Mouse (Mus musculus): ENCODE results near the gene Flnb.

The Flnb gene

DNA sequence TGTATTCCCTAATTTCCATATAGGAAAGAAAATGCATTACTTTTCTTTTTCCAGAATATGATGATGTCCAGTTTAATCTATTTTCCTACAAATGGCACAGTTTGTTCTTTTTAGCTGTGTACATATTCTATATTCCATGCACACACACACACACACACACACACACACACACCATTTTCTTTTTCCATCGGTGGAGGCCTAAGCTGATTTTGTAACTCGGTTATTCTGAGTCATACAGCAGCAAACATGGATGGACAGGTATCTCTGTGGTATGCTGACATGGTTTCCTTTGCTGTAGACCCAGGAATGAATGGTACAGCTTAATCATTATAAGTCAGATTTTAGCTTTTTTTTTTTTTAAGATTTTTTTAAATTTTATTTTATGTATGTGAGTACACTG is 44.5 kb downstream of the Flnb start:
- DNase-seq (ENCODE audit: low read depth, low spot score), result no peak

DNA sequence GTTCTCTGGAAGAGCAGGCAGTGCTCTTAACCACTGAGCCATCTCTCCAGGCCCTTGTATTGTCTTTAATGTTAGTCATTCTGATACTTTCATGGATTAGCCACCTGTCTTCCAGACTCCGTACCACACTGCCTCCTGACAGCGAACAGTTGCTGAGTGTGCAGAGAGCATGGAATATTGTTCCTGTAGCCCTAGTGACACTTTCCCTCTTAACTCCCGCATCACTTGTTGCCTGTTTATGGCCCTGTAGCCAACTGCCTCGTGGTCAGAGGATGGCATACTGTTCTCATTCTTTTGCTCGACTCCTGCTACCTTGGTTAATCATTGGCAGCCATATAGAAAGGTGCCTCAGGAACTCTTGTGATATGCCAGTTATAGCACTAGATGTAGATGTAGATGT is 45.4 kb downstream of the Flnb start:
- DNase-seq (ENCODE audit: low read depth, low spot score), result no peak

DNA sequence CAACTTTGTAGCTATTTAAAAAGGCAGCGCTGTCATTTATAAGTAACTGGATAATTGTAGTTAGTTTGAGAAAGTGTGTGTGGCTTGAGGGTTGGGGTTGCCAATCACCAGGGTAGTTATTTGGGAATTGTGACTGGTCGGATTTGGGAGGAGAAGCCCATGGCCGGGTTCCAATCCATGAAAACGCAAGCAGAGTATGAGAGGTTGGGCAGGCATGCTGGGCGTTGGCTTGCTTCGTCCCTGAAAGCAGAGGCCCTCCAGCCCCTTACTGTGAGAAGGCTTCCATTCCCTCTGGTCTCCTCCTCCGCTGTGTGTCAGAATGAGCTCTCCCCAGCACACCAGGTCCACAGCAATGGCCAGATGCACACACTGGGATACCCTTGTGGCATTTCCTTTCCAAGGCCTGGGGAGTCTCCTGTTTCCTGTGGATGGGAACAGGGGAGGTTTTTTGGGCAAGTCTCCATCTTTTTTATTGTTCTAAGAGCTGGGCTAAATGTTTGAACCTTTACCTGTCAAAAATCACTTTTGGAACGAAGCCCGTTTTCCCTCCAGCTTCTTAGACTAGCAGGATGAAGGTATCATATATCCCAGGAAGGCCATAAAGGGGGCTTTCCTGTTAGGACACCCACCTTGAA is 46.2 kb downstream of the Flnb start:
- no peak for DNase-seq (ENCODE audit: low read depth, low spot score)

DNA sequence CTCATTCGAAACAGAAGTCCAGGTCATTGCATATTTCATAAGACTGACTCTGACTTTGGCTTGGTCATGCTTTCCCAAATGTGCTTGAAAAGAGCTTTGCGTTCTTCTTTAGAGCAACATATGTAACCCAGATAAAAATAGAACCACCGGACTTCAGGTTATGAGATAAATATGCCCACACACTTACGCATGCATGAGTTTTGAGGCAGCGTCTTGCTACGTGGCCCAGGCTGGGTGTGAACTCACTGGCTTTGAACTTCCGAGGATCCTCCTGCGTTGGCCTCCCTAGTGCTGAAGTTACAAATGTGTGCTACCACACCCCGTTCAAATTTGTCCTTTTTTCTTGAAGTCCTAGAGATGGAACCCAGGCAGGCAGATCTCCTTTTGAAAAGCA is 46.7 kb downstream of the Flnb start:
- DNase-seq (ENCODE audit: low read depth, low spot score), result no peak

DNA sequence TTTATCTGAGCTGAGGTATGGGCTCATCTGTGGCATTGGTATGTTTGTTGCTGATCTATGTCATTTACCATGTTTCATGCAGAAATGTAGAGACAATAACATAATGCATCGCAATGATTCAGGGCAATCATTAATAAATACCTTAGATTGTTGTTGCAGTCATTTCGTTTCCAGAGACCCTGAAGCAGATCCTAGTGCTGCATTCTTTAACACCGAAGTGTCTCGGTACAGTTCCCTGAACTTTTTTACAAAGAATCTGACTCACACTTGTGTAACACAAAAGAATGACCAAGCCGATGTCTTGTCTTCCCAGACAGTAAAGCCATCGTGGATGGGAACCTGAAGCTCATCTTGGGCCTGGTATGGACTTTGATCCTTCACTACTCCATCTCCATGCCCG is 49.5 kb downstream of the Flnb start:
- no peak for DNase-seq (ENCODE audit: low read depth, low spot score)

DNA sequence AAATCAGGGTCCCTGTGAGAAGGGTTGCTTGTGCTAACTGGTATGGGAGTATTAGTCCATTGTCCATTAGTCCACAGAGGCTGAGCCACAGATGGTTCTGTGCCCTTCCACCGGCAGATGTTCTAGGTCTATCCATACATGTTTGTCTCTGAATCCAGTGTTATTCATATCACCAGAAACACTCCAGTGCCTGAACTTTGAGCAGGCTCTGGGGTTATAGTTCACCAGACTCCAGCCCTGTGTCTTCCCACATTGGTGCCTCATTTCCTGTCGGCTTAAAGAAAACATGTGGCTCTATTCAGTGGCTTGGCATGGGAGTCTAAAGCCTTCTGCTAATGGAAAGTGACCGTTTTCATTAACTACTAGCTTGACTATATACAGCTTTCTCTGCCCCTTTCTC is 50.1 kb downstream of the Flnb start:
- DNase-seq (ENCODE audit: low read depth, low spot score), result no peak

DNA sequence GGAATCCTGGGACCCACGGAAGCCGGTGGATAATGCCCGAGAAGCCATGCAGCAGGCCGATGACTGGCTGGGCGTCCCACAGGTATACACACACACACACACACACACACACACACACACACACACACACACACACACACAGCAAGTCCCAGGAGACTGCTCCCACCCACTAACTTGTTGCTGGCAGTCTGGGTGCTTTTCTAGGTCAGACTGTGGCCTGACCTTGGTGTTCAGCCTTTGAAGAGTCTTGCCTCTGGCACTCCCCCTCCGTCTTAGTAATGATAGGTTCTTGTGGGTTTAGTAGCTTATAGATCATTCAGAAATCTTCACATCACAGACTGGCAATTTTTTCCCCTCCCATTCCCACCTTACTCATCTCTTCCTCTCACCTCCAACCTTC is 52.0 kb downstream of the Flnb start:
- DNase-seq (ENCODE audit: low read depth, low spot score), result no peak

DNA sequence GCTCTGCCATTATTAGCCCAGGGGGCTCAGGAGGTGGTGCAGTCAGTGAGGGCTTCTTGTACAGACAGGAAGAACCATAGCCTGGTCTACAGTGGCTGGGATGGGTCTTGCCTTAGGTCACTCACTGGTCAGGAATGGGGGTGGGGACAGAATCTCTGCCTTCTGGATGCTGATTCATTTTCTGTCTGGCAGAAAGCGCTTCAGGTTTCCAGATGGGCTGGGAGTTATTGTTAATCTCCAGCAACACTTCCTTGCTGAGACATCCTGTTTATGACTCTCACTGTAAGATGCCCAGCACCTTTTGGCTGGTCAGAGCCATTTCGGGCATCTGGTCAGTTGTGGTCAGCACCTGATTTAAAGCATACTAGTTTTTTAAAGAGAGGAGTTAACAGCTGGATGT is 55.8 kb downstream of the Flnb start:
- no peak for DNase-seq (ENCODE audit: low read depth, low spot score)

DNA sequence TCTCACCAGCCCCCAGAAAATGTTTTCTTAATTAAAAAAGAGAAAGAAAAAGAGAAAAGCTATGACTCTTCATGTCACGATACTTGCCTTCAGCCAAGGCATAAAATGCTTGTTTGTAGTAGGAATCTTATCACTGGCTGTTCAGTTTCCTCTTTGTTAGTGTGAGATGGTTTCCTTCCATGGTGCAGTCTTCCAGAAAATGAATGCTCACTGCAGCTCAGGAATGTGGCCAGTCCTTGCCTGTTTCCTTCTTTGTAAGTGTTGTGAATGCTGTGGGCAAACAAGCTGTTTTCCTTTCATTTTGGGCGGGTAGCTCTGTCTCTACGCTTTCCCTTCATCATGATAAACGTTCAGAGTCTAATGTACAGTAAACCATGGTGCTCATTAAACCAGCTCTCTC is 56.7 kb downstream of the Flnb start:
- no peak for DNase-seq (ENCODE audit: low read depth, low spot score)

DNA sequence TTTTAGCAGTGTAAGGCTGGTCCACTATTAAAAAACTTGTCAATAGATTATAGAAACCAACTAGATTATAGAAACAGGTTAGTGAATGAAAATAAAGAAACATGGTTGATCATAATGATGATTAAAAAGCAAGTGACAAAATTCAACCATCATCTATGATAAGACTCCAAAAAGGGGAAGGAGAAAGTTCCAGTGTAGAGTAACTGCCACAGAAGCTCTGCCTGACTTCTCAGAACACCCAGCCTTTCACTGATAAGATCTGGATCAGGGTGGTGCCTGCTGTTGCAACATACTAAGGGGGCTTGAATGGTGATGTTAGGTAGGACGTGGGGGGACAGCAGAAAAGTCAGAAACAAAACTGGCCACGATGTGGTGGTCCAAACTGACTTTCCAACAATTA is 60.2 kb downstream of the Flnb start:
- no peak for DNase-seq (ENCODE audit: low read depth, low spot score)

DNA sequence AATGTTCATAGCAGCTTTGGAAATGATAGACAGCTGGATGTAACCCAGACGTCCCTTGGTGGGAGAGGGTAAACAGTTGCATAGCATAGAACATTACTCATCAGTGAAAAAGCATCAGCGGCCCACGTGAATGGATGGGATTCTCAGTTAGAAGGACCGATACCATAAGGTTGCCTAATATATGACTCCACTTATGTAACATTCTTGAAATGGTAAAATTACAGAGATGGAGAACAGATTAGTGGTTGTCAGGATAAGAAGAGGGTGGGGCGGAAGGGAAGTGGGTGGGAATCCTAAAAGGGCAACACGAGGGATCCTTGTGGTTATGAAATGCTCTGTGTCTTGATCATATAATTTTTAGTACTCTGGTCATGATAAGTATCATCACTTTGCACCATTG is 62.6 kb downstream of the Flnb start:
- no peak for DNase-seq (ENCODE audit: low read depth, low spot score)

DNA sequence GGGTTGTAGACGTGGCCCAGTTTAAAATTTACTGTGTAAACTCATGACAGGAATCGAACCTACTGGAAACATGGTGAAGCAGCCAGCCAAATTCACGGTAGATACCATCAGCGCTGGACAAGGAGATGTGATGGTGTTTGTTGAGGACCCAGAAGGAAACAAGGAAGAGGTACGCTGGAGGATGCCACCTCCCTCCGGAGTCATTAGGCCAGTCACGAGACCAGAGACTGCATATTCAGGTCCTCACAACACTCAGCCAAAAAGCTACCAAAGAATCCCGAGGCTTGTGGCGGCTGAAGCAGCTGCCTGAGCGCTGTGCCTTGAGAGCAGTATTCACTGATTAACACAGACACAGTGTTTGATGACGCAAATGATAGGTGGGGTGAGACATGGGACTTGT is 63.8 kb downstream of the Flnb start:
- no peak for DNase-seq (ENCODE audit: low read depth, low spot score)

DNA sequence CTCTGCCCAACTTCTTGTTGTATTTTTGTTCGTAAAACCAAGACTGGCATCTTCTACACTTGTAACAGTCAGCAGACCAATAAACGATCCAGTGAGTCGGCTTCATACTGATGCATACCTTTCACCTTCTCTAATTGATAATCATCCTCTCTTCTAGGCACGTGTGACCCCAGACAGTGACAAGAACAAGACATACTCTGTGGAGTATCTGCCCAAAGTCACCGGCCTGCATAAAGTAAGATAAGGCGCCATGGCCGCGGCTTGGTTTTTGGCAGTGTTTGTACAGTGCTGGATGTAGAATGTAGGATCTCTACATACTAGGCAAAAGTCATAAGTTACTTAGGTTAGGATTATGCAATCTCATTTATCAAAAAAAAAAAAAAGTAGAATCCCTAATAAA is 64.3 kb downstream of the Flnb start:
- DNase-seq (ENCODE audit: low read depth, low spot score), result no peak

DNA sequence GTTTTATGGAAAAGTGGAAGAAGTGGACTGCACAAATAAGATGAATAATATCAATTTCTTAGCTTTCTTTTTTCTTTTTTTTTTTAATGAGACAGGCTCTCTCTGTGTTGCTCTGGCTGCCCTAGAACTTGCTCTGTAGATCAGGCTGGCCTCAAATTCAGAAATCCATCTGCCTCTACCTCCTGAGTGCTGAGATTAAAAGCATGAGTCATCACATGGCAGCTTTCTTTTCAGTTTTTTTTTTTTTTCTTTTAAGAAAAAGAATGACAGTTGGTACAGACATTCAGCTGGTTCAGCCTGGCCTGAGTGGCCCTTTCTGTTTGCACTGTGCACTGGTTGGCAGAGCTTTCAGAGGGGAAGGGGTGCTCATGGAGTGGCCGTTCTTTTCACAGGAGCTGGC is 66.4 kb downstream of the Flnb start:
- DNase-seq (ENCODE audit: low read depth, low spot score), result no peak

DNA sequence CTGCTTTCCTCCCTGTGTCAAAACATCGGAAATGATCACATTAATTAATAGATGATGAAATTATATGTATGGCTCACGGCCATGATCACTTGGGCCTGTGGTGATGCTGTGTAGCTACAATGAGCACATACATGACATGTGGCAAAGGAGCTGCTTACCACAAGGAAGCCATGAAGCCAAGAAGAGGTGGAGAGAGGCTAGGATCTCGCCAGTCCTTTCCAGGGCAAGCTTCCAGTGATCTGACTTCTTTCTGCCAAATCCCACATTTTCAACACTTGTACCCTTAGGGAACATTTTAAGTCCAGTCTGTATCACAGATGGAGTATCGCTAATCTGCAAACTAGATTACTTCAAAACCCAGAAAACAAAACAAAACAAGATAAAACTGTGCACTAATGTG is 67.1 kb downstream of the Flnb start:
- no peak for DNase-seq (ENCODE audit: low read depth, low spot score)

DNA sequence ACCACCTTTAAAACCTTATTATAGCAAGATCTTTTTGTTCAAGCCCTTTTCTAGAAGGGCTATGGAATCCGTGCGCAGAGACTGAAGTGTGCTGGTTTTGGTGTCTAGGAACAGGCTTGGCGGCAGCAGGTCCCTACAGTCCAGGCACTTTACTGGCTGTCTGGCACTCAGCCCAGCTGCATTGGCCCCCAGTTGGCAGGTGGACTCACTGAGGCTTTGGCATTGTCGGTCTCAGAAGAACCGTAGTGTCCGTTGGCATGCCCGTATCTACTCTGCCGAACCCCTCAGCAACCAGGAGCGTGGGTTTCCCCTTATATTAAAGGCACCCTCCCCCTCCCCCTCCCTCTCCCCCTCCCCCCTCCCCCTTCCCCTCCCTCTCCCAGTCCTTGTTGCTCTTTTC is 67.8 kb downstream of the Flnb start:
- no peak for DNase-seq (ENCODE audit: low read depth, low spot score)

DNA sequence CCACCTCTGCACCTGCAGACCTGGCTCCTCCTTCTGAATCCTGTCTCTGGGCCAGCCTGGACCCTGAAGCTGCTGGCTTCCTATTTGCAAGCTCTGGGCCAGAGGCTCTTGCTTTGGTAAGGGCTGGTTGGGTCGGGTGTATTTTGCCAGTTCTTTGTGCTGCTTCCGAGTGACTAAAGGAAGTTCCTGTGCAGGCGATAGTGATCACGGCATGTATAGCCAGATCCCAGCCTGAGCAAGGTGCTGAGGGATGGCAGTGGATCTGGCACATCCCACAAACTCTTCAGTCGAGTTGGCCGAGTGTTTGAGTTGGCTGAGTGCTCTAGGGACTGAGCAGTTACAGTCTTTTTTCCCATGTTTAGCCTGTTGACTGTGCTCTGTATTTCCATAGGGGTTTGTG is 68.3 kb downstream of the Flnb start:
- DNase-seq (ENCODE audit: low read depth, low spot score), result no peak

DNA sequence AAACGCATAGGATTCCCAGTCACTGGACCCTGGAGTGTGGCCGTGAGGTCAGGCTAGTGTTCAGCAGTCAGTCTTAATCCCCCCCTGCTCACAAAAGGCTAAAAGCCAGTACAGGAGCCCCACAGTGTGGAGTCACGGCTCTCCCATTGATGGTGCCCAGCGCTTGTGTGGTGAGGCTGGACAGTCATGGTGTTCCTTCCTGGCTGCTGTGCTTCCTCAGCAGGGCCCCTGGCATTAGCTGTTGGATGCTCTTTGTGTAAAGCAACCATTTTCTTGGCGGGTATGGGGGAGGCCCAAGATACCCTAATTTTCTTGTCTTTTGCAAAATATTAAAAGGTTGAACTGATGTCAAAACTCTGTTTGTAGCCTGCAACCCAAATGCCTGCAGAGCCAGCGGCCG is 69.4 kb downstream of the Flnb start:
- no peak for DNase-seq (ENCODE audit: low read depth, low spot score)

DNA sequence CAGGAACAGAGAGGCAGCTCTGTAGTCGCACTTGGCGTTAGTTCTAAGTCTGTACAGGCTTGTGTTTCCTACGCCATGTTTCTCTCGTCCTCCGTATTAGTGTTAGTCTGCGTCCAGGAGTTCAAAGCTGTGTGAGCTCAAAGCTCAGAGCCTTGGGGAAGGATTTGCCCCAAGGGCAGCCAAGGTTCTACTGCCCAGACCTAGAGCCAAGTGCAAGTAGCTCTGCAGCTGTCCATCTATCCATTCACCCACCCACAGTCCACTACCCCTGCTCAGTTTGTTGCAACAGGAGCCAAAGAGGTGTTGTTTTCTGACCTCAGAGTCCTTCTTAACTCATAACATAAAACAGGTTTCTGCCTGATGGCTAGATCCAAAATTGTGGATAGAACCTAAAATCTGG is 70.5 kb downstream of the Flnb start:
- no peak for DNase-seq (ENCODE audit: low read depth, low spot score)

DNA sequence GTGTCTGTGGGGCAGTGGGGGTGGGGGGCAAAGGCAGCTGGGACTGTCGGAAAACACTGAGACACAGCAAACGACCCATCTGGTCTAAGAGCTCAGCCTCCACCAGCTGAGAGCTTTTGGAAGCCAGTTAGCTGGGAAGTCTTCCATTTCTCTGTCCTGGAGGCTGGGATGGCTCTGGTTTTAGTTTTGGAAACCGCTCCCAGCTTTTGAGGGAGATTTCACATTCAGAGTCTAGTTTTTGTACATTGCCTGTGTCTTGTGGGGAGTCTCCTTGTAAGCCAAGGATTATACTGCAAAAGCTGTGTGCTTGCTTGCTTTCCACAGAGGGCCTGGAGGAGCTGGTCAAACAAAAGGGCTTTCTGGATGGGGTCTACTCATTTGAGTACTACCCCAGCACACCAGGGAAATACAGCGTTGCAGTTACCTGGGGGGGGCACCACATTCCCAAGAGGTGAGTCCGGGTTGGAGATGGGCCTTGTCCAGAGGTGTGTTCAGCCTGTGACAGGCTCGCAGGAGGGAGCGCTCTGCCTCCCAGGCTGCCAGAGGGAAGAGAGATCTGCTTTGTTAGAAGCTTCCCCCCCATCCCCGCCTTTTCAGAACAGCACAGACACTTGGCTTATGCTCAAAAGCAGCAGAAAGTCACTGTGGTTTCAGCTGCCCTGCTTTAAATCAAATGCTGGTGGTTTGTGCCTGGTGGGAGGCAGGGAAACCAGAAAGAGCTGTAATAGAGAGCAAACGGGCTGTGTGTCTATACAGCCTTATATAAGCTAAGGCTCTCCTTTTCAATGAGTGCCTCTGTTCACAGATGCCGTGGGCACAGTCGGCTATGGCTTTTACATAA is 71.3 kb downstream of the Flnb start:
- no peak for DNase-seq (ENCODE audit: low read depth, low spot score)

DNA sequence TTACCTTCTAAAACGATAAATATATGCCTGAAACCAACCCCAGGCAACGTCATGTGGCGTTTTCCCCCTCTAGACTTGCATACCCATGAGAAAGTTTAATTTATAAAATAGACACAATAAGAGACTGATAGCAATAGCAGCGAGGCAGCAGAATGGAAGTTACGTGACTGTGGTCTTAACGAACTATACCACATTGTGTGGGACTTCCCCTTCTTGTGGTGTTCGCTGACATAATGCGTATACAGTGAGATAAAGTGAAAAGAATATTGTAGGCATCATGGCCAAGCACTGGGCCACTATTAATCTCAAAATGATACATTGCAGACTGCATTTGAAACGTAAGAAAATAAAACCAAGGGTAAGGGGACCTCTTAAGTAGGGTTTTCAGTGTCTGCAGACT is 72.1 kb downstream of the Flnb start:
- DNase-seq (ENCODE audit: low read depth, low spot score), result no peak

DNA sequence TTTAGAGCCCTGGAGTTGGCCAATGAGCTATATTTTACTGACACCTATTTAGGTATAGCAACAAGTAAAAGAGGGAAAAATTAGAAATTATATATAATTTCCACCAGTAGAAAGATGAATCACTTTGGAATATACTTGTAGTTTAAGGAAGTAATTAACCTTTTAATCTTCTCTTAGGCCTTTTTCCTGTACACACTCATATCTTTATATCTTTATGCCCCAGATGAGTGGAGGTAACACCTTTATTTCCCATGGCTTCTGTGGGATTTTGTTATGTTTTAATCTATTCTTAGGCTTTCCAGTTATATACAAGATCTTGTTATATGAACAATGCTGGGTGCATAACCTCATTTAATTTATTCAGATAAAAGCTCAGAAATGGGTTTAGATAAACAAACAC is 73.6 kb downstream of the Flnb start:
- no peak for DNase-seq (ENCODE audit: low read depth, low spot score)

DNA sequence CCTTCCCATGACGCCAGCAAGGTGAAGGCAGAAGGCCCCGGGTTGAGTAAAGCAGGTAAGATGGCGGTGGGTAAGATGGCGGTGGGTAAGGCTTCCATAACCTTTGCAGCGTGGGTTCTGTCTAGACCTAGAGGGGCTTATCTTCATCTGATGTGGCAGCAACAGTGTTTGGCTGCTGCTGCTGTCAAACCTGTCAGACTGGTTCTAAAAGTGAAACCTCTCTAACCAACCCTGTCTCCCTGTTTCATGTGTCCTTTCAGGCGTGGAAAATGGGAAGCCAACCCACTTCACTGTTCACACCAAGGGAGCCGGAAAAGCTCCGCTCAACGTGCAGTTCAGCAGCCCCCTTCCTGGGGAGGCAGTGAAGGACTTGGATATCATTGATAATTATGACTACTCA is 78.4 kb downstream of the Flnb start:
- no peak for DNase-seq (ENCODE audit: low read depth, low spot score)

DNA sequence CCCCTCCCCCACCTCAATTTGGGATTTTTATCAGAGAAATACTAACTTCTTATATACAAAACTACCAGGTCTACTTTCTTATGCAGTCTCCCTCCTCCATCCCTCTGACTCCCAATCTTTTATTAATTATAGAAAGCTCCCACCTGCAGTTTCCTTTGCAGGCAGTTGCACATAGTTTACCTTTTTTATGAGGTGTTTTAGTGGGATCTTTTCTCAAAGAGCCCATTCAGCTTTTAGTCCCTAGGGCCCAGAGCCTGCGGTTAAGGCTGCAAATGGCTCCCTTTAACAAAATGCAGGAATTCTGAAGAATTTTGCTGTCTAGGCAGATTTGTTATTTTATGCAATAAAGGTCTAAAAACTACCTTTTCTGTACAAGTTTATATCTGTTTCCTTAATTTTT is 78.9 kb downstream of the Flnb start:
- DNase-seq (ENCODE audit: low read depth, low spot score), result peak; percentile 81

Measured in forelimb bud, embryonic 11.5 days (tissue).